In the genomic region with DNA sequence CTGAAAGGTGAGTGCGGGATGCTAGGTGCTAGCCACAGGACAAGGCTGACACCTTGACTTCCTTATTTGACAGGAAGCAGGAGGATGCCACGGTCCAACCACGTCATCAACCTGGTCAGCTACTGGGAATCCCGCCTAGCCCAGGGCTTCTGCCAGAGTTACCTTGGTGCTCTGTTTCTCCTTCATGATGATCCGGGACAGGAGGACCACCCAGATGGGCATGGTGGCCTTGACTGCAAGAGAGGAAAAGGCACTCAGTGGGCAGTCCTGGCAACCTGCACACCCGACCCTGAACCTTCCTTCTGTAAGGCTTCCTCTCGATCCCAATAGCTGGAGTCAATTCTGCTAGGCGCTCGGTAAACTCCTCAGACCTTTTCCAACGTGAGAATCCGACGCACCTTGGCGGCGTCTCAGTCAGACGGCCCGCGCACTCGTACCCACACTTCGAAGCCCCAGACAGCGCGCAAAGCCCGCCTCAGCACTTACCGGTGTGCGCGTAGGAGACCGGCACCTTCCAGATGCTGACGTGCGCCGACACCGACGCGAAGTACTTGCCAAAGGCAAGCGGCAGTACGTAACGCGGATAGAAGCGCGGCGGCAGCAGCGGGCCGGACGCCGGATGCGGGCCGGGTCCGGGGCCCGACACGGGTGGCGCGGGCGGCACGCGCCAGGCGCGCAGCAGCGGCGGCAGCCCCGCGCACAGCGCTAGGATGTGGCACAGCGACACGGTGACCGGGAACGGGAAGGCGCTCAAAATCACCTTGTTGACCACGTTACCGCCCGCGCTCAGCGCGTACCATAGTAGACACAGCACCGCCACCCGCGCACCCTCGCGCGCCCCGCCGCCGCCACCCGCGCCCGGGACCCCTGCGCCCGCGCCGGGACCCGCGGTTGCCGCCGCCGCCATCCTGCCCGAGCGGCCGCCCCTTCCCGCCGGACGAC, we compare ENCODE assay signal across 1 mouse cellular context.
TF ChIP-seq lines count a peak whose summit lies in the region.

Slc35e1 (minus strand) TSS at position 935 of the 942 bp plus-strand sequence.

TF ChIP-seq in CH12.LX, 34 proteins besides CTCF, POLR2A, EP300 and RAD21 (continued from another document):
- TF ChIP-seq IRF4 (IDR thresholded peaks at IDR 0.05; ENCODE audit: low read depth, low read length) (no peak), KAT2A (IDR thresholded peaks at IDR 0.05; ENCODE audit: insufficient replicate concordance, low read length) (0 out of 2 replicates have a peak, but pooled peaks have one; percentile 21), ZKSCAN1 (IDR thresholded peaks at IDR 0.05; ENCODE audit: borderline replicate concordance, low read depth, low read length) (no peak), UBTF (IDR thresholded peaks at IDR 0.05; ENCODE audit: low read depth, low read length) (no peak), GABPA (IDR thresholded peaks at IDR 0.05; ENCODE audit: insufficient replicate concordance, low read depth, low read length) (no peak), SIN3A (IDR thresholded peaks at IDR 0.05; ENCODE audit: low read length) (peak; percentile 92), BHLHE40 (IDR thresholded peaks at IDR 0.05; ENCODE audit: low read depth, low read length) (0 out of 2 replicates have a peak, but pooled peaks have one; percentile 16), MAX (IDR thresholded peaks at IDR 0.05; ENCODE audit: low read length) (peak; percentile 58; the same call in 1 of the 2 replicates)
